Mouse (Mus musculus) ES-E14 (cell line): ENCODE results near the gene Rpl7l1. TPM values are rescaled to one million over a fixed set of nuclear protein-coding genes. Genes with fewer than 3 reads are reported as not detected.

Source experiments
- DNase-seq: peaks from one replicate; pipeline ENCODE4 v3.0.0-alpha.2; 2013; ENCODE audit warnings: low read depth, low spot score
- H3K27ac ChIP-seq: 2 replicates; pipeline ENCODE4 v1.5.1; 2012; ENCODE audit warnings: low read depth, mild to moderate bottlenecking, low read length, moderate library complexity, mixed read lengths; ENCODE audit not compliant: poor library complexity, insufficient read depth, severe bottlenecking
- H3K36me3 ChIP-seq: 2 replicates; pipeline ENCODE4 v1.6.1; 2012; ENCODE audit warnings: mild to moderate bottlenecking, low read length, moderate library complexity, mixed read lengths; ENCODE audit not compliant: control insufficient read depth, poor library complexity, insufficient read depth, severe bottlenecking
- H3K4me1 ChIP-seq, 2 experiments: fragments of 150-350 bp in 1 of 2; sonication (generic) in 1 of 2; 2 replicates each; pipeline ENCODE4 v1.6.1; 2012; ENCODE audit warnings: low read length in 2 of 2, mild to moderate bottlenecking in 1 of 2, mixed read lengths in 1 of 2; ENCODE audit not compliant: control insufficient read depth in 2 of 2, insufficient read depth in 2 of 2, poor library complexity in 1 of 2
- H3K4me3 ChIP-seq, 2 experiments: fragments of 150-350 bp in 1 of 2; sonication (generic) in 1 of 2; 2 replicates each; pipeline ENCODE4 v1.5.1; 2012; ENCODE audit warnings: low read length in 2 of 2, low read depth in 1 of 2, mild to moderate bottlenecking in 1 of 2, mixed read lengths in 1 of 2; ENCODE audit not compliant: insufficient read depth in 1 of 2, poor library complexity in 1 of 2, severe bottlenecking in 1 of 2
- H3K9ac ChIP-seq: 2 replicates; pipeline ENCODE4 v1.6.1; 2012; ENCODE audit warnings: low read depth, mild to moderate bottlenecking, low read length, mixed read lengths; ENCODE audit not compliant: poor library complexity, insufficient read depth, severe bottlenecking
- H3K9me3 ChIP-seq: fragments of 150-350 bp; sonication (generic); 2 replicates; pipeline ENCODE4 v1.6.1; 2012; ENCODE audit warnings: low read depth, mild to moderate bottlenecking, low read length; ENCODE audit not compliant: control insufficient read depth, insufficient read depth
- CHD2 ChIP-seq: IDR thresholded peaks from 2 replicates; pipeline ENCODE4 v1.6.1; 2014; ENCODE audit warnings: mild to moderate bottlenecking, low read depth, low read length, inconsistent platforms
- HCFC1 ChIP-seq: IDR thresholded peaks from 2 replicates; pipeline ENCODE4 v1.6.1; 2012; ENCODE audit warnings: low read length, inconsistent platforms, borderline replicate concordance; ENCODE audit not compliant: insufficient read depth
- MAFK ChIP-seq: IDR thresholded peaks from 2 replicates; pipeline ENCODE4 v1.6.1; 2014; ENCODE audit warnings: mild to moderate bottlenecking, low read depth, low read length, inconsistent platforms; ENCODE audit not compliant: insufficient read depth
- ZC3H11A ChIP-seq: IDR thresholded peaks from 2 replicates; pipeline ENCODE4 v1.6.1; 2012; ENCODE audit warnings: low read depth, mild to moderate bottlenecking, inconsistent platforms, low read length, borderline replicate concordance
- ZNF384 ChIP-seq: IDR thresholded peaks from 2 replicates; pipeline ENCODE4 v1.6.1; 2012; ENCODE audit warnings: low read depth, low read length, inconsistent platforms
- in situ Hi-C, 2 experiments: fragments of 600-800 bp; cut with MboI; formaldehyde crosslinking; loops; one replicate each; pipeline ENCODE4 v1.15.1; 2025; ENCODE audit warnings: low sequenced_read_pairs in 2 of 2, inconsistent platforms in 1 of 2; ENCODE audit not compliant: unreplicated experiment in 2 of 2
- total RNA-seq: library from RNA; depleted of rRNA; stranded (reverse); fragments of 300-350 nt; gene quantifications from 2 replicates; pipeline ENCODE4 v1.2.3, GENCODE M21; 2012

Rpl7l1 gene
- total RNA-seq, 1 experiment, result 179 TPM

DNA sequence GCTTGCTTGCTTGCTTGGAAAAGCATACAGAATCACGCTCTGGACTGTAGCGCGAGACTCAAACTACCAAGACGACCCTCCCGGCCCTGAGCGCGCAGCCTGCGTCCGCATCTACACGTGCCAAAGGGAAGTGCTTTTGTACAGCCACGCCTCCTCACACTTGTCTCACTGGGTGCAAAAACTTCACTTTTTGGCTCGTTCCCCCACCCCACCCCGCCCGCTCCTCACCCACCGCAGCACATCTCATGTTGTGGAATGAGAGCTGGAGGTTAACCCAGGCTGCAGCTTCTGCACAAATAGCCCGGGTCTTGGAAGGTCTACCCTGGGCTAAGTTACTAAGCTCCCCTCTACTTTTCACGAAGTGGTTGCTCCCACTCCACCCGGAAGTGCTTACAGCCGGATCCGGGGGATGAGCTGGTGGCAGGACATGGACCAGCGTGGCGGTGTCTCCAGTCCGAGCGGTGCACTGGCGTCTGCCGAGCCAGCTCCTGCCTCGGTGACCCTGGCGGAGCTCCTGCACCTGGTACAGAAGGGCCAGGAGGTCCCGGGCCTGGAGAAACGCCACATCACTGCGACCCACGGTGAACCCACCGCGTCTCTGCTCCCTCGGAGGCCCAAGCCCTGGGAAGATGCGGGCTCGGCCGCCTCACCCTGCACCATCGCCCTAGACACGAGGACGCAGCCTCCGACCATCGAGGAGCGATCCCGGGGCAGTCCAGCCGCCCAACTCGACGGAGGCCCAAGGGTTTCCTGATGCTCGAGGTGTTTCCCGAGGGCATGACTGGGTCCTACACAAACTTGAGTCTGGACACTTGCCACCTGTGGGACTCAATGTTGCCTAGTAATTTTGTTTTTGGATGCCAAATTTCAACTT, 9.8 kb downstream of the Rpl7l1 start, which contains the start of gene 2310039H08Rik:
TSS of gene 2310039H08Rik (plus strand) at position 232 of the 874 bp plus-strand sequence.
- peak; percentile 88 for DNase-seq
- TF ChIP-seq ZC3H11A (no peak), HCFC1 (peak; percentile 70; the same call in 1 of the 2 replicates)
- in situ Hi-C loops, result no loop called here
- H3K4me3 ChIP-seq, result peak within 1 kb of the TSS; percentile 76 to 100
- H3K4me1 ChIP-seq, result peaks cover 0 to 13% of the 10 kb centered on the region in 2 experiments; a peak in 3 of 4 replicates
- no peaks in the 10 kb centered on the region for H3K9me3 ChIP-seq
- H3K36me3 ChIP-seq, result peaks cover 27% of the 10 kb centered on the region
- peak within 1 kb of the TSS; percentile 87 for H3K27ac ChIP-seq
- H3K9ac ChIP-seq, result peak within 1 kb of the TSS; percentile 99

- DNase-seq, result no peak
- peaks cover 0 to 13% of the 10 kb centered on the region in 2 experiments; a peak in 3 of 4 replicates for H3K4me1 ChIP-seq
- in situ Hi-C loops, result no loop called here
- no peak for TF ChIP-seq MAFK
- H3K9me3 ChIP-seq, result no peaks in the 10 kb centered on the region
- peak overlapping the region; percentile 18; the same call in 1 of the 2 replicates for H3K9ac ChIP-seq
- no peak overlapping the region for H3K27ac ChIP-seq
- H3K4me3 ChIP-seq, result peak overlapping the region; percentile 76 to 100
- peaks cover 21% of the 10 kb centered on the region for H3K36me3 ChIP-seq
Measured at GRCm38 (mm10) chr17:46772038-46772403, 10.5 kb downstream of the Rpl7l1 start.

GRCm38 (mm10) chr17:46771616-46772015, 10.9 kb downstream of the Rpl7l1 start:
- in situ Hi-C loops, result no loop called here
- H3K4me3 ChIP-seq, result peak overlapping the region; percentile 76 to 100
- H3K36me3 ChIP-seq, result peaks cover 19% of the 10 kb centered on the region
- H3K9ac ChIP-seq, result peak overlapping the region; percentile 18; the same call in 1 of the 2 replicates
- no peak overlapping the region for H3K27ac ChIP-seq
- peaks cover 0 to 13% of the 10 kb centered on the region in 2 experiments; a peak in 3 of 4 replicates for H3K4me1 ChIP-seq
- no peak for DNase-seq
- no peaks in the 10 kb centered on the region for H3K9me3 ChIP-seq
- TF ChIP-seq CHD2, result no peak

GRCm38 (mm10) chr17:46771025-46771424, 11.4 kb downstream of the Rpl7l1 start:
- Histone ChIP-seq H3K4me3 (no peak overlapping the region), H3K4me1 (peaks cover 0 to 13% of the 10 kb centered on the region in 2 experiments; a peak in 3 of 4 replicates), H3K9me3 (no peaks in the 10 kb centered on the region), H3K9ac (no peak overlapping the region; the same call in 1 of the 2 replicates), H3K36me3 (peaks cover 13% of the 10 kb centered on the region), H3K27ac (no peak overlapping the region)
- TF ChIP-seq ZNF384 (no peak), MAFK (no peak), ZC3H11A (no peak), HCFC1 (no peak), CHD2 (no peak)
- no peak for DNase-seq
- in situ Hi-C loops, result no loop called here

DNA sequence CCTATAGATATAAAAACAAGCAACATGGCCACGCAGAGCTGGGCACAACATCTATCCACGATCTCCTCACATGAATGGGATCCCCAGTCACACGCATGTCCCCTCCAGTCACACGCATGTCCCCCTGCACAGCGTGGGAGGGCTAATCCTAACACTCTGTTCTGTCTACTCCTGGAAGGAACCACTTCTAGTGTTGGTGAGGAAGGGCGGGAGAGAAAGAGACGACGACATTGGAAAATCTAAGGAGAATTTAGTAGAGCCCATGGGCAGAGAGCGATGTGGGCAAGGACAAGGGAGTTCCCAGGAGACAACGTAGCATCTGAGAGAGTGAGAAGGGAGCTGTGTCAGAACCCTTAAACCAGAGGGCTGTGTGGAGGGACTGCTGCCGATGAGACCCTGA, 11.9 kb downstream of the Rpl7l1 start:
- Histone ChIP-seq H3K9me3 (no peaks in the 10 kb centered on the region), H3K4me3 (no peak overlapping the region), H3K9ac (no peak overlapping the region; the same call in 1 of the 2 replicates), H3K36me3 (peaks cover 8% of the 10 kb centered on the region), H3K4me1 (peaks cover 0 to 13% of the 10 kb centered on the region in 2 experiments; a peak in 3 of 4 replicates), H3K27ac (no peak overlapping the region)
- in situ Hi-C loops, result no loop called here
- DNase-seq, result no peak
- TF ChIP-seq ZNF384 (no peak), MAFK (no peak), HCFC1 (no peak)
